10 mouse cellular contexts compared by ENCODE assay signal in the genomic region with DNA sequence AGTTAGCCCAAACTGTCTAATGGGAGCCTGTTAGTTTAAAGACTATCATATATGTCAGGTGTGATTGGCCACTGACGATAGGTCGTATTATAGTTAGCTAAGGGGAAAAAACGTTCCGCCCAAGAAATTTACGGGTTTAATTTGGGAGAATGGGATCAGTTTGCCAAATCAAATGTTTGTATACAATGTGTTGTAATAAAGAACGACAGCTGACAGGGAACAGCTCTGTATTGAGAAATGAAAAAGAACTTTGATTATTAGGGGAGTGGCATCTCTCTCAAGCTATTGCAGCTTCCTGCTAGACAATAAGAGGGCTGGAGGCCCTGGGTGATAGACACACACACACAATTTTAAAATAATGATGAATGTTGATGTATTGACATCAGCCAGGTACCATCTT. TPM values are rescaled to one million over a fixed set of nuclear protein-coding genes. Genes with fewer than 3 reads are reported as not detected.
A peak's percentile ranks its signal among the peaks of the same experiment; 100 is the strongest.
DNase-seq lines count a peak whose midpoint lies in the region; ATAC-seq lines count a peak whose summit lies in the region.
"Had no signal": no experiment of that assay in that cellular context is flagged by ENCODE, and none has a peak within 500 bp of the region (broad histone marks: within the 10 kb centered on the region; RNA-seq: fewer than 3 reads in every experiment).

No protein-coding gene starts in this region.

- H3K4me3 ChIP-seq in kidney, embryonic 16.5 days (ENCODE audit: low read length): peak overlapping the region; percentile 67
- H3K4me3 ChIP-seq in embryonic facial prominence, embryonic 11.5 days (ENCODE audit: low read depth, low read length): peak overlapping the region; percentile 43; the same call in 1 of the 2 replicates
- peak overlapping the region; percentile 70 for H3K4me3 ChIP-seq in intestine, embryonic 14.5 days (ENCODE audit: low read depth, low read length)
- peak overlapping the region; percentile 57 for H3K4me3 ChIP-seq in midbrain, embryonic 16.5 days (ENCODE audit: low read depth, low read length)

- H3K27ac ChIP-seq in kidney, embryonic 16.5 days (ENCODE audit: low read length): no peak overlapping the region; the same call in 1 of the 2 replicates
- H3K27ac ChIP-seq in embryonic facial prominence, embryonic 11.5 days (replicated peaks; ENCODE audit: low read depth, low read length): no peak overlapping the region
- H3K27ac ChIP-seq in intestine, embryonic 14.5 days (ENCODE audit: low read depth): no peak overlapping the region
- H3K27ac ChIP-seq in midbrain, embryonic 16.5 days (ENCODE audit: low read length): no peak overlapping the region

- peak overlapping the region; percentile 12; the same call in 1 of the 2 replicates for H3K9ac ChIP-seq in kidney, embryonic 16.5 days (replicated peaks; ENCODE audit: low read length)
- no peak overlapping the region for H3K9ac ChIP-seq in embryonic facial prominence, embryonic 11.5 days (replicated peaks; ENCODE audit: low read length)
- no peak overlapping the region for H3K9ac ChIP-seq in intestine, embryonic 14.5 days (ENCODE audit: low read length)
- peak overlapping the region; percentile 4; the same call in 1 of the 2 replicates for H3K9ac ChIP-seq in midbrain, embryonic 16.5 days (ENCODE audit: low read depth, low read length)

- H3K9me3 ChIP-seq in kidney, embryonic 16.5 days (ENCODE audit: low read length): no peaks in the 10 kb centered on the region
- H3K9me3 ChIP-seq in embryonic facial prominence, embryonic 11.5 days (replicated peaks; ENCODE audit: control insufficient read depth, low read length): no peaks in the 10 kb centered on the region
- H3K9me3 ChIP-seq in intestine, embryonic 14.5 days (ENCODE audit: control insufficient read depth, low read length): no peaks in the 10 kb centered on the region
- no peaks in the 10 kb centered on the region for H3K9me3 ChIP-seq in midbrain, embryonic 16.5 days (replicated peaks; ENCODE audit: control insufficient read depth, low read length, poor library complexity, severe bottlenecking)

- no peak for ATAC-seq in kidney, embryonic 16.5 days (ENCODE audit: low FRiP score, low TSS enrichment)
- ATAC-seq in embryonic facial prominence, embryonic 11.5 days (replicated peaks; ENCODE audit: insufficient number of reproducible peaks, low FRiP score, low TSS enrichment, low read depth): no peak
- ATAC-seq in intestine, embryonic 14.5 days (replicated peaks; ENCODE audit: low FRiP score, low TSS enrichment, low read depth): no peak
- no peak for ATAC-seq in midbrain, embryonic 16.5 days
- ATAC-seq in cerebellum, adult (ENCODE audit: insufficient number of reproducible peaks, low FRiP score, low TSS enrichment): no peak

- H3K4me1 ChIP-seq in kidney, embryonic 16.5 days (ENCODE audit: insufficient read depth, low read length): peaks cover 12% of the 10 kb centered on the region
- H3K4me1 ChIP-seq in embryonic facial prominence, embryonic 11.5 days (ENCODE audit: control insufficient read depth, insufficient read depth, low read length): no peaks in the 10 kb centered on the region
- 0 out of 2 replicates have a peak, but pooled peaks cover 3% of the 10 kb centered on the region for H3K4me1 ChIP-seq in intestine, embryonic 14.5 days (replicated peaks; ENCODE audit: control insufficient read depth, insufficient read depth, low read length)
- H3K4me1 ChIP-seq in midbrain, embryonic 16.5 days (ENCODE audit: control insufficient read depth, insufficient read depth, low read length): peaks cover 15% of the 10 kb centered on the region

- H3K27me3 ChIP-seq in kidney, embryonic 16.5 days (ENCODE audit: insufficient read depth, low read length): no peaks in the 10 kb centered on the region
- H3K27me3 ChIP-seq in embryonic facial prominence, embryonic 11.5 days (ENCODE audit: control insufficient read depth, insufficient read depth, low read length): no peaks in the 10 kb centered on the region
- no peaks in the 10 kb centered on the region for H3K27me3 ChIP-seq in intestine, embryonic 14.5 days (replicated peaks; ENCODE audit: control insufficient read depth, insufficient read depth, low read length)
- no peaks in the 10 kb centered on the region for H3K27me3 ChIP-seq in midbrain, embryonic 16.5 days (ENCODE audit: control insufficient read depth, insufficient read depth, low read depth, low read length)

- DNase-seq in kidney, postnatal 25 days: no peak
- no peak for DNase-seq in embryonic facial prominence, embryonic 11.5 days (ENCODE audit: low spot score)
- DNase-seq in intestine, embryonic 14.5 days (ENCODE audit: low spot score): no peak
- DNase-seq in adrenal gland, adult 2 months: no peak
- no peak for DNase-seq in cerebellum, adult 8-10 months
- DNase-seq: embryo, embryonic 11 days had no signal

- H3K36me3 ChIP-seq in kidney, embryonic 16.5 days (ENCODE audit: insufficient read depth, low read length): no peaks in the 10 kb centered on the region
- no peaks in the 10 kb centered on the region for H3K36me3 ChIP-seq in embryonic facial prominence, embryonic 11.5 days (replicated peaks; ENCODE audit: control insufficient read depth, insufficient read depth, low read depth, low read length)
- H3K36me3 ChIP-seq in intestine, embryonic 14.5 days (ENCODE audit: control insufficient read depth, insufficient read depth, low read length): no peaks in the 10 kb centered on the region
- H3K36me3 ChIP-seq in midbrain, embryonic 16.5 days (ENCODE audit: control insufficient read depth, insufficient read depth, low read length): no peaks in the 10 kb centered on the region

- WGBS in kidney, embryonic 16.5 days: 68% methylated on average over 6 of the region's 6 CpGs
- WGBS in embryonic facial prominence, embryonic 11.5 days: 79% methylated on average over 6 of the region's 6 CpGs
- 63% methylated on average over 6 of the region's 6 CpGs for WGBS in intestine, embryonic 14.5 days
- 73% methylated on average over 6 of the region's 6 CpGs for WGBS in midbrain, embryonic 16.5 days

- peak overlapping the region; percentile 70 for H3K4me2 ChIP-seq in kidney, embryonic 16.5 days (replicated peaks; ENCODE audit: low read depth, low read length)
- H3K4me2 ChIP-seq in embryonic facial prominence, embryonic 11.5 days (ENCODE audit: low read depth, low read length): peak overlapping the region; percentile 67; the same call in 1 of the 2 replicates
- H3K4me2 ChIP-seq in intestine, embryonic 14.5 days (ENCODE audit: low read length): peak overlapping the region; percentile 80
- H3K4me2 ChIP-seq in midbrain, embryonic 16.5 days (ENCODE audit: low read length): peak overlapping the region; percentile 80

RNA-seq across cellular contexts. Expression of gene Them4, which starts 1.0 kb away (rescaled TPM):
- polyA plus RNA-seq in kidney, embryonic 16.5 days (2015; fragmentation: Nextera tagmentation; extraction: Ambion mirVana): 14.6 and 15.1 TPM in 2 replicates
- 9.6 and 13.3 TPM in 2 replicates for polyA plus RNA-seq in embryonic facial prominence, embryonic 11.5 days (2014; fragmentation: Nextera tagmentation; extraction: Ambion mirVana)
- polyA plus RNA-seq in intestine, embryonic 14.5 days (2014; fragmentation: Nextera tagmentation; extraction: Ambion mirVana): 17.5 and 18.3 TPM in 2 replicates
- 61.8 and 68.6 TPM in 2 replicates for polyA plus RNA-seq in midbrain, embryonic 16.5 days (2015; fragmentation: Nextera tagmentation; extraction: Ambion mirVana)
- total RNA-seq in adrenal gland, adult 2 months (2021): 1 to 10 TPM; 8.2 to 8.5 TPM
- 0.34 and 0.74 TPM in 2 replicates for polyA plus RNA-seq in adrenal gland, adult 2 months (2012; rRNA removed)

RNA-seq across cellular contexts. Expression of gene Them5, which starts 31.0 kb away (rescaled TPM):
- polyA plus RNA-seq in kidney, embryonic 16.5 days (2015; fragmentation: Nextera tagmentation; extraction: Ambion mirVana): not detected in 2 replicates
- polyA plus RNA-seq in embryonic facial prominence, embryonic 11.5 days (2014; fragmentation: Nextera tagmentation; extraction: Ambion mirVana): 0.50 TPM in 1 of 2 replicates, not detected in the other
- not detected in 2 replicates for polyA plus RNA-seq in intestine, embryonic 14.5 days (2014; fragmentation: Nextera tagmentation; extraction: Ambion mirVana)
- not detected in 2 replicates for polyA plus RNA-seq in midbrain, embryonic 16.5 days (2015; fragmentation: Nextera tagmentation; extraction: Ambion mirVana)
- total RNA-seq in adrenal gland, adult 2 months (2021): not detected
- not detected in 2 replicates for polyA plus RNA-seq in adrenal gland, adult 2 months (2012; rRNA removed)
- total RNA-seq: megakaryocyte progenitor cell, adult 5-6 weeks had no signal

RNA-seq across cellular contexts. Expression of gene Gm4778, which starts 47.1 kb away (rescaled TPM):
- polyA plus RNA-seq in kidney, embryonic 16.5 days (2015; fragmentation: Nextera tagmentation; extraction: Ambion mirVana): not detected in 2 replicates
- not detected in 2 replicates for polyA plus RNA-seq in embryonic facial prominence, embryonic 11.5 days (2014; fragmentation: Nextera tagmentation; extraction: Ambion mirVana)
- polyA plus RNA-seq in intestine, embryonic 14.5 days (2014; fragmentation: Nextera tagmentation; extraction: Ambion mirVana): not detected in 2 replicates
- not detected in 2 replicates for polyA plus RNA-seq in midbrain, embryonic 16.5 days (2015; fragmentation: Nextera tagmentation; extraction: Ambion mirVana)
- total RNA-seq in adrenal gland, adult 2 months (2021): not detected
- polyA plus RNA-seq in adrenal gland, adult 2 months (2012; rRNA removed): not detected in 2 replicates
- total RNA-seq: megakaryocyte progenitor cell, adult 5-6 weeks had no signal

RNA-seq across cellular contexts. Expression of gene C2cd4d, which starts 51.3 kb away (rescaled TPM):
- 0.32 and 0.46 TPM in 2 replicates for polyA plus RNA-seq in kidney, embryonic 16.5 days (2015; fragmentation: Nextera tagmentation; extraction: Ambion mirVana)
- polyA plus RNA-seq in embryonic facial prominence, embryonic 11.5 days (2014; fragmentation: Nextera tagmentation; extraction: Ambion mirVana): 0.88 and 0.89 TPM in 2 replicates
- 1.1 and 1.5 TPM in 2 replicates for polyA plus RNA-seq in intestine, embryonic 14.5 days (2014; fragmentation: Nextera tagmentation; extraction: Ambion mirVana)
- polyA plus RNA-seq in midbrain, embryonic 16.5 days (2015; fragmentation: Nextera tagmentation; extraction: Ambion mirVana): 1.6 and 1.7 TPM in 2 replicates
- total RNA-seq in adrenal gland, adult 2 months (2021): under 1 TPM in 1 of 2 experiments, not detected in 1; 0.52 TPM
- 4.0 and 5.4 TPM in 2 replicates for polyA plus RNA-seq in adrenal gland, adult 2 months (2012; rRNA removed)
- total RNA-seq: megakaryocyte progenitor cell, adult 5-6 weeks had no signal

Comparison
In these comparisons a context has a peak if more than half of its experiments do, and no peak if none do; other contexts are left out.
1. H3K9ac ChIP-seq: peak in kidney, embryonic 16.5 days (single experiment) and midbrain, embryonic 16.5 days (single experiment); none in embryonic facial prominence, embryonic 11.5 days (single experiment) and intestine, embryonic 14.5 days (single experiment).
2. Peak in every context shown above with its lines, with median percentiles within 50 percentile points of each other: H3K4me2 ChIP-seq and H3K4me3 ChIP-seq.